Mouse (Mus musculus): ENCODE measurements around the gene Arrdc4. TPM values are rescaled to one million over a fixed set of nuclear protein-coding genes. Genes with fewer than 3 reads are reported as not detected.

Gene Arrdc4
- polyA plus RNA-seq, 1 experiment from 2014 or later = 16.7 TPM

GRCm38 (mm10) chr7:68740763-68741162 lies 8.3 kb downstream of the Arrdc4 start:
- Histone ChIP-seq H3K27ac (replicated peaks) (no peak overlapping the region), H3K27me3 (ENCODE audit: low read depth, poor library complexity, severe bottlenecking) (no peaks in the 10 kb centered on the region), H3K36me3 (peaks cover 71% of the 10 kb centered on the region), H3K9me3 (replicated peaks) (no peaks in the 10 kb centered on the region), H3K4me1 (no peaks in the 10 kb centered on the region), H3K4me3 (no peak overlapping the region)
- no peak for DNase-seq (ENCODE audit: low spot score)
- WGBS = 92% methylated on average over 6 of the region's 6 CpGs

- H3K4me3 ChIP-seq = no peak overlapping the region
- H3K4me1 ChIP-seq = no peaks in the 10 kb centered on the region
- no peak for DNase-seq (ENCODE audit: low spot score)
- no peaks in the 10 kb centered on the region for H3K9me3 ChIP-seq (replicated peaks)
- peaks cover 61% of the 10 kb centered on the region for H3K36me3 ChIP-seq
- no peaks in the 10 kb centered on the region for H3K27me3 ChIP-seq (ENCODE audit: low read depth, poor library complexity, severe bottlenecking)
- WGBS = 89% methylated on average over 11 of the region's 11 CpGs
- H3K27ac ChIP-seq (replicated peaks) = no peak overlapping the region
Observed at GRCm38 (mm10) chr7:68738676-68739399, 10.2 kb downstream of the Arrdc4 start.

- H3K36me3 ChIP-seq = no peaks in the 10 kb centered on the region
- no peaks in the 10 kb centered on the region for H3K27me3 ChIP-seq (ENCODE audit: low read depth, poor library complexity, severe bottlenecking)
- H3K4me3 ChIP-seq = no peak overlapping the region
- WGBS = 93% methylated on average over 5 of the region's 5 CpGs
- H3K27ac ChIP-seq (replicated peaks) = no peak overlapping the region
- no peak for DNase-seq (ENCODE audit: low spot score)
- no peaks in the 10 kb centered on the region for H3K9me3 ChIP-seq (replicated peaks)
- H3K4me1 ChIP-seq = peaks cover 5% of the 10 kb centered on the region
Observed at GRCm38 (mm10) chr7:68726380-68726779, 22.7 kb downstream of the Arrdc4 start.

GRCm38 (mm10) chr7:68724711-68725110 lies 24.3 kb downstream of the Arrdc4 start:
- Histone ChIP-seq H3K27ac (replicated peaks) (no peak overlapping the region), H3K4me1 (peaks cover 5% of the 10 kb centered on the region), H3K4me3 (no peak overlapping the region), H3K9me3 (replicated peaks) (no peaks in the 10 kb centered on the region), H3K36me3 (no peaks in the 10 kb centered on the region), H3K27me3 (ENCODE audit: low read depth, poor library complexity, severe bottlenecking) (no peaks in the 10 kb centered on the region)
- DNase-seq (ENCODE audit: low spot score) = no peak
- 88% methylated on average over 7 of the region's 7 CpGs for WGBS

- H3K9me3 ChIP-seq (replicated peaks) = no peaks in the 10 kb centered on the region
- no peaks in the 10 kb centered on the region for H3K36me3 ChIP-seq
- no peak overlapping the region for H3K27ac ChIP-seq (replicated peaks)
- H3K4me1 ChIP-seq = peaks cover 13% of the 10 kb centered on the region
- WGBS = 90% methylated on average over 4 of the region's 4 CpGs
- no peak for DNase-seq (ENCODE audit: low spot score)
- no peak overlapping the region for H3K4me3 ChIP-seq
- no peaks in the 10 kb centered on the region for H3K27me3 ChIP-seq (ENCODE audit: low read depth, poor library complexity, severe bottlenecking)
Observed at GRCm38 (mm10) chr7:68721520-68721919, 27.5 kb downstream of the Arrdc4 start.

- H3K27ac ChIP-seq (replicated peaks) = 0 out of 2 replicates have a peak overlapping the region, but pooled peaks have one; percentile 28
- peaks cover 13% of the 10 kb centered on the region for H3K4me1 ChIP-seq
- no peak for DNase-seq (ENCODE audit: low spot score)
Observed at GRCm38 (mm10) chr7:68717988-68718387, 31.1 kb downstream of the Arrdc4 start.

GRCm38 (mm10) chr7:68717498-68717897 lies 31.5 kb downstream of the Arrdc4 start:
- 57% methylated on average over 10 of the region's 10 CpGs for whole genome bisulfite sequencing
- Histone ChIP-seq H3K4me3 (no peak overlapping the region), H3K27me3 (ENCODE audit: low read depth, poor library complexity, severe bottlenecking) (no peaks in the 10 kb centered on the region), H3K27ac (replicated peaks) (0 out of 2 replicates have a peak overlapping the region, but pooled peaks have one; percentile 28), H3K4me1 (peaks cover 13% of the 10 kb centered on the region), H3K9me3 (replicated peaks) (no peaks in the 10 kb centered on the region), H3K36me3 (no peaks in the 10 kb centered on the region)
- DNase-seq (ENCODE audit: low spot score) = no peak

More at GRCm38 (mm10) chr7:68717988-68718387, 31.1 kb downstream of the Arrdc4 start:
- no peaks in the 10 kb centered on the region for H3K27me3 ChIP-seq (ENCODE audit: low read depth, poor library complexity, severe bottlenecking)
- no peaks in the 10 kb centered on the region for H3K36me3 ChIP-seq
- no peak overlapping the region for H3K4me3 ChIP-seq
- H3K9me3 ChIP-seq (replicated peaks) = no peaks in the 10 kb centered on the region

- Histone ChIP-seq H3K4me3 (no peak overlapping the region), H3K9me3 (replicated peaks) (no peaks in the 10 kb centered on the region), H3K4me1 (peaks cover 13% of the 10 kb centered on the region), H3K27me3 (ENCODE audit: low read depth, poor library complexity, severe bottlenecking) (no peaks in the 10 kb centered on the region), H3K27ac (replicated peaks) (no peak overlapping the region), H3K36me3 (no peaks in the 10 kb centered on the region)
- no peak for DNase-seq (ENCODE audit: low spot score)
- 89% methylated on average over 8 of the region's 8 CpGs for WGBS
Observed at GRCm38 (mm10) chr7:68716926-68717325, 32.1 kb downstream of the Arrdc4 start.

GRCm38 (mm10) chr7:68712928-68713327 lies 36.1 kb downstream of the Arrdc4 start:
- DNase-seq (ENCODE audit: low spot score) = no peak
- peaks cover 10% of the 10 kb centered on the region for H3K4me1 ChIP-seq
- H3K36me3 ChIP-seq = no peaks in the 10 kb centered on the region
- H3K27ac ChIP-seq (replicated peaks) = no peak overlapping the region
- 82% methylated on average over 1 of the region's 1 CpGs for WGBS
- no peak overlapping the region for H3K4me3 ChIP-seq
- no peaks in the 10 kb centered on the region for H3K27me3 ChIP-seq (ENCODE audit: low read depth, poor library complexity, severe bottlenecking)
- H3K9me3 ChIP-seq (replicated peaks) = no peaks in the 10 kb centered on the region

GRCm38 (mm10) chr7:68712425-68712824 lies 36.6 kb downstream of the Arrdc4 start:
- WGBS = 92% methylated on average over 3 of the region's 3 CpGs
- Histone ChIP-seq H3K27me3 (ENCODE audit: low read depth, poor library complexity, severe bottlenecking) (no peaks in the 10 kb centered on the region), H3K4me3 (no peak overlapping the region), H3K4me1 (peaks cover 5% of the 10 kb centered on the region), H3K9me3 (replicated peaks) (no peaks in the 10 kb centered on the region), H3K36me3 (no peaks in the 10 kb centered on the region), H3K27ac (replicated peaks) (no peak overlapping the region)
- no peak for DNase-seq (ENCODE audit: low spot score)

- 89% methylated on average over 1 of the region's 1 CpGs for WGBS
- Histone ChIP-seq H3K4me3 (no peak overlapping the region), H3K36me3 (no peaks in the 10 kb centered on the region), H3K4me1 (no peaks in the 10 kb centered on the region), H3K27me3 (ENCODE audit: low read depth, poor library complexity, severe bottlenecking) (no peaks in the 10 kb centered on the region), H3K9me3 (replicated peaks) (no peaks in the 10 kb centered on the region), H3K27ac (replicated peaks) (no peak overlapping the region)
- no peak for DNase-seq (ENCODE audit: low spot score)
Observed at GRCm38 (mm10) chr7:68709319-68709573, 39.8 kb downstream of the Arrdc4 start.

- no peak for DNase-seq (ENCODE audit: low spot score)
- WGBS = 81% methylated on average over 3 of the region's 3 CpGs
- Histone ChIP-seq H3K4me3 (no peak overlapping the region), H3K4me1 (no peaks in the 10 kb centered on the region), H3K36me3 (no peaks in the 10 kb centered on the region), H3K27me3 (ENCODE audit: low read depth, poor library complexity, severe bottlenecking) (no peaks in the 10 kb centered on the region), H3K9me3 (replicated peaks) (no peaks in the 10 kb centered on the region), H3K27ac (replicated peaks) (no peak overlapping the region)
Observed at GRCm38 (mm10) chr7:68708563-68709318, 40.3 kb downstream of the Arrdc4 start.

GRCm38 (mm10) chr7:68705162-68705561 lies 43.9 kb downstream of the Arrdc4 start:
- 94% methylated on average over 7 of the region's 7 CpGs for WGBS
- no peak for DNase-seq (ENCODE audit: low spot score)
- Histone ChIP-seq H3K36me3 (no peaks in the 10 kb centered on the region), H3K27ac (replicated peaks) (no peak overlapping the region), H3K27me3 (ENCODE audit: low read depth, poor library complexity, severe bottlenecking) (no peaks in the 10 kb centered on the region), H3K4me3 (no peak overlapping the region), H3K4me1 (no peaks in the 10 kb centered on the region), H3K9me3 (replicated peaks) (no peaks in the 10 kb centered on the region)
